Mouse (Mus musculus) CH12F3 (cell line): ENCODE data around the gene Rhbdl2.

Source experiments
- in situ Hi-C: fragments of 300-500 bp; cut with MboI; formaldehyde crosslinking; loops from 2 replicates; pipeline ENCODE4 v1.14.3; 2020; ENCODE audit warnings: low sequenced_read_pairs

Gene Rhbdl2

GRCm38 (mm10) chr4:123787191-123787985, at the start of gene Rhbdl2:
TSS of gene Rhbdl2 (plus strand) at chr4:123787874.
- in situ Hi-C loops, result no loop called here

- in situ Hi-C loops, result no loop called here
Measured at GRCm38 (mm10) chr4:123738708-123739107, 49.0 kb upstream of the Rhbdl2 start.

- in situ Hi-C loops, result no loop called here
Measured at GRCm38 (mm10) chr4:123742891-123743290, 44.8 kb upstream of the Rhbdl2 start.

GRCm38 (mm10) chr4:123745221-123745775, 42.4 kb upstream of the Rhbdl2 start:
- in situ Hi-C loops, result no loop called here

- in situ Hi-C loops, result no loop called here
Measured at GRCm38 (mm10) chr4:123748726-123749415, 38.8 kb upstream of the Rhbdl2 start.

GRCm38 (mm10) chr4:123749484-123750130, 38.1 kb upstream of the Rhbdl2 start:
- in situ Hi-C loops, result no loop called here

- in situ Hi-C loops, result no loop called here
Measured at GRCm38 (mm10) chr4:123750152-123750651, 37.5 kb upstream of the Rhbdl2 start, which contains the start of gene Akirin1. TSS of gene Akirin1 (minus strand) at chr4:123750345.

GRCm38 (mm10) chr4:123750707-123751312, 36.9 kb upstream of the Rhbdl2 start:
- in situ Hi-C loops, result no loop called here

- in situ Hi-C loops, result no loop called here
Measured at GRCm38 (mm10) chr4:123758306-123758705, 29.4 kb upstream of the Rhbdl2 start.

- in situ Hi-C loops, result no loop called here
Measured at GRCm38 (mm10) chr4:123765071-123765470, 22.6 kb upstream of the Rhbdl2 start.

GRCm38 (mm10) chr4:123767807-123768206, 19.9 kb upstream of the Rhbdl2 start:
- in situ Hi-C loops, result no loop called here

GRCm38 (mm10) chr4:123768234-123768633, 19.4 kb upstream of the Rhbdl2 start:
- in situ Hi-C loops, result no loop called here

- in situ Hi-C loops, result no loop called here
Measured at GRCm38 (mm10) chr4:123792666-123793065, 5.0 kb downstream of the Rhbdl2 start.

- in situ Hi-C loops, result no loop called here
Measured at GRCm38 (mm10) chr4:123793136-123793535, 5.5 kb downstream of the Rhbdl2 start.

- in situ Hi-C loops, result no loop called here
Measured at GRCm38 (mm10) chr4:123795057-123795456, 7.4 kb downstream of the Rhbdl2 start.

GRCm38 (mm10) chr4:123797403-123797802, 9.7 kb downstream of the Rhbdl2 start:
- in situ Hi-C loops, result no loop called here

GRCm38 (mm10) chr4:123797856-123798255, 10.2 kb downstream of the Rhbdl2 start:
- in situ Hi-C loops, result no loop called here

GRCm38 (mm10) chr4:123803642-123804041, 16.0 kb downstream of the Rhbdl2 start:
- in situ Hi-C loops, result no loop called here

- in situ Hi-C loops, result no loop called here
Measured at GRCm38 (mm10) chr4:123808304-123808703, 20.6 kb downstream of the Rhbdl2 start.

GRCm38 (mm10) chr4:123810475-123811295, 23.0 kb downstream of the Rhbdl2 start:
- in situ Hi-C loops, result no loop called here
